Mouse (Mus musculus) brain, embryonic 14.5 days (tissue): Measurements from ENCODE around the gene Tbx18. TPM values are rescaled to one million over a fixed set of nuclear protein-coding genes. Genes with fewer than 3 reads are reported as not detected.

ENCODE experiments used
- DNase-seq: peaks from one replicate; pipeline ENCODE4 v3.0.0-alpha.2; 2011; ENCODE audit warnings: low read depth
- CTCF ChIP-seq: fragments of 200-500 bp; IDR thresholded peaks from 2 replicates; pipeline ENCODE4 v1.5.1; 2012; ENCODE audit warnings: inconsistent platforms, mild to moderate bottlenecking, moderate library complexity, borderline replicate concordance; ENCODE audit not compliant: insufficient read depth, insufficient read length; ENCODE audit errors: extremely low read depth
- POLR2A ChIP-seq: fragments of 200-500 bp; IDR thresholded peaks from 2 replicates; pipeline ENCODE4 v1.6.1; 2012; ENCODE audit warnings: mild to moderate bottlenecking, inconsistent platforms, borderline replicate concordance; ENCODE audit not compliant: poor library complexity, insufficient read depth, insufficient read length, severe bottlenecking; ENCODE audit errors: extremely low read depth
- polyA plus RNA-seq: library from polyadenylated mRNA; depleted of rRNA; stranded (reverse); fragments of >200 nt; gene quantifications from 2 replicates; pipeline ENCODE4 v1.2.3, GENCODE M21; 2012; rRNA removed

Tbx18 gene
- polyA plus RNA-seq: 3.8 and 6.5 TPM in 2 replicates

GRCm38 (mm10) chr9:87730961-87731535 lies at the start of gene Tbx18:
Gene Tbx18, minus strand, starts transcription at chr9:87731260.
- peak; percentile 97 for DNase-seq
- TF ChIP-seq POLR2A: no peak
- peak; percentile 42 for TF ChIP-seq CTCF

GRCm38 (mm10) chr9:87773951-87774350 lies 42.9 kb upstream of the Tbx18 start:
- TF ChIP-seq CTCF (no peak), POLR2A (no peak)
- no peak for DNase-seq

- no peak for TF ChIP-seq CTCF
- no peak for TF ChIP-seq POLR2A
Observed at GRCm38 (mm10) chr9:87755621-87756020, 24.6 kb upstream of the Tbx18 start.

GRCm38 (mm10) chr9:87741599-87741998 lies 10.5 kb upstream of the Tbx18 start:
- TF ChIP-seq CTCF (no peak), POLR2A (no peak)
- DNase-seq: no peak

More at GRCm38 (mm10) chr9:87755621-87756020, 24.6 kb upstream of the Tbx18 start:
- DNase-seq: no peak

GRCm38 (mm10) chr9:87740667-87741066 lies 9.6 kb upstream of the Tbx18 start:
- DNase-seq: peak; percentile 68
- TF ChIP-seq POLR2A: no peak
- peak; percentile 76 for TF ChIP-seq CTCF

- TF ChIP-seq CTCF: no peak
- TF ChIP-seq POLR2A: no peak
- peak; percentile 50 for DNase-seq
Observed at GRCm38 (mm10) chr9:87740241-87740645, 9.2 kb upstream of the Tbx18 start.

- no peak for TF ChIP-seq CTCF
- TF ChIP-seq POLR2A: no peak
- peak; percentile 35 for DNase-seq
Observed at GRCm38 (mm10) chr9:87739543-87740161, 8.6 kb upstream of the Tbx18 start.

- no peak for TF ChIP-seq CTCF
- DNase-seq: no peak
Observed at GRCm38 (mm10) chr9:87738766-87739542, 7.9 kb upstream of the Tbx18 start.

- DNase-seq: peak; percentile 59
Observed at GRCm38 (mm10) chr9:87738123-87738522, 7.1 kb upstream of the Tbx18 start.

GRCm38 (mm10) chr9:87737271-87737670 lies 6.2 kb upstream of the Tbx18 start:
- no peak for TF ChIP-seq POLR2A
- no peak for TF ChIP-seq CTCF
- peak; percentile 38 for DNase-seq

More at GRCm38 (mm10) chr9:87738123-87738522, 7.1 kb upstream of the Tbx18 start:
- TF ChIP-seq CTCF (no peak), POLR2A (no peak)

GRCm38 (mm10) chr9:87735046-87735445 lies 4.0 kb upstream of the Tbx18 start:
- peak; percentile 51 for DNase-seq

More at GRCm38 (mm10) chr9:87735046-87735445, 4.0 kb upstream of the Tbx18 start:
- no peak for TF ChIP-seq CTCF
- TF ChIP-seq POLR2A: no peak
